In genomic region chr7:71991206-71991605, GRCm38 (mm10) we compare ENCODE assay signal across 22 mouse cellular contexts.
A peak's percentile ranks its signal among the peaks of the same experiment; 100 is the strongest.
DNase-seq lines count a peak whose midpoint lies in the region; ATAC-seq and TF ChIP-seq lines count a peak whose summit lies in the region.
"Had no signal": no experiment of that assay in that cellular context is flagged by ENCODE, and none has a peak within 500 bp of the region (broad histone marks: within the 10 kb centered on the region; RNA-seq: fewer than 3 reads in every experiment).

No protein-coding gene starts in this region.

- no peaks in the 10 kb centered on the region for H3K27me3 ChIP-seq in kidney, embryonic 16.5 days (ENCODE audit: insufficient read depth, low read length)
- H3K27me3 ChIP-seq in hindbrain, embryonic 14.5 days (ENCODE audit: control insufficient read depth, insufficient read depth, low read length), result no peaks in the 10 kb centered on the region
- H3K27me3 ChIP-seq: embryonic facial prominence, embryonic 13.5 days; forebrain, embryonic 12.5 days; heart, embryonic 15.5 days; hindbrain, embryonic 15.5 days had no signal

- WGBS in kidney, embryonic 16.5 days, result 74% methylated on average over 4 of the region's 4 CpGs
- 91% methylated on average over 4 of the region's 4 CpGs for WGBS in hindbrain, embryonic 14.5 days

- no peaks in the 10 kb centered on the region; the same call in 1 of the 2 replicates for H3K9me3 ChIP-seq in ES-E14 (ENCODE audit: control insufficient read depth, insufficient read depth, low read depth, low read length)
- no peaks in the 10 kb centered on the region for H3K9me3 ChIP-seq in kidney, embryonic 16.5 days (ENCODE audit: low read length)
- no peaks in the 10 kb centered on the region for H3K9me3 ChIP-seq in hindbrain, embryonic 14.5 days (ENCODE audit: control insufficient read depth, low read length)
- H3K9me3 ChIP-seq: embryonic facial prominence, embryonic 13.5 days; forebrain, embryonic 12.5 days; heart, embryonic 15.5 days; hindbrain, embryonic 10.5 days; hindbrain, embryonic 15.5 days had no signal

- H3K4me3 ChIP-seq in ES-E14 (ENCODE audit: insufficient read depth in 1 of 2, low read depth in 1 of 2, low read length in 2 of 2, poor library complexity in 1 of 2, severe bottlenecking in 1 of 2), result no peak overlapping the region
- no peak overlapping the region for H3K4me3 ChIP-seq in kidney, embryonic 16.5 days (ENCODE audit: low read length)
- no peak overlapping the region for H3K4me3 ChIP-seq in hindbrain, embryonic 14.5 days (replicated peaks; ENCODE audit: low read length)
- H3K4me3 ChIP-seq: embryonic facial prominence, embryonic 13.5 days; forebrain, embryonic 12.5 days; heart, adult 2 months; heart, embryonic 15.5 days; hindbrain, embryonic 10.5 days; hindbrain, embryonic 15.5 days had no signal

- peak overlapping the region; percentile 79; the same call in 1 of the 2 replicates for H3K27ac ChIP-seq in ES-E14 (ENCODE audit: insufficient read depth, low read depth, low read length, poor library complexity, severe bottlenecking)
- H3K27ac ChIP-seq in kidney, embryonic 16.5 days (ENCODE audit: low read length), result no peak overlapping the region
- H3K27ac ChIP-seq in hindbrain, embryonic 14.5 days, result no peak overlapping the region
- H3K27ac ChIP-seq: embryonic facial prominence, embryonic 13.5 days; forebrain, embryonic 12.5 days; heart, adult 2 months; heart, embryonic 15.5 days; hindbrain, embryonic 10.5 days; hindbrain, embryonic 15.5 days had no signal

- ATAC-seq in kidney, embryonic 16.5 days (ENCODE audit: low FRiP score, low TSS enrichment), result 0 out of 2 replicates have a peak, but pooled peaks have one; percentile 27
- ATAC-seq in hindbrain, embryonic 14.5 days (ENCODE audit: low FRiP score), result no peak
- no peak for ATAC-seq in frontal cortex, adult (ENCODE audit: low TSS enrichment)
- ATAC-seq: forebrain, embryonic 16.5 days had no signal

- no peak overlapping the region for H3K4me2 ChIP-seq in kidney, embryonic 16.5 days (replicated peaks; ENCODE audit: low read depth, low read length)
- no peak overlapping the region for H3K4me2 ChIP-seq in hindbrain, embryonic 14.5 days (replicated peaks)
- H3K4me2 ChIP-seq: embryonic facial prominence, embryonic 13.5 days; forebrain, embryonic 12.5 days; heart, embryonic 11.5 days; heart, embryonic 15.5 days; hindbrain, embryonic 15.5 days had no signal

- no peak overlapping the region for H3K9ac ChIP-seq in ES-E14 (ENCODE audit: insufficient read depth, low read depth, low read length, poor library complexity, severe bottlenecking)
- H3K9ac ChIP-seq in kidney, embryonic 16.5 days (replicated peaks; ENCODE audit: low read length), result no peak overlapping the region
- no peak overlapping the region for H3K9ac ChIP-seq in hindbrain, embryonic 14.5 days
- H3K9ac ChIP-seq: embryonic facial prominence, embryonic 13.5 days; forebrain, embryonic 12.5 days; heart, embryonic 15.5 days; hindbrain, embryonic 15.5 days had no signal

- DNase-seq in ES-E14 (ENCODE audit: low read depth, low spot score) (no peak), ZHBTc4 (ENCODE audit: low read depth, low spot score) (peak; percentile 5)
- peak; percentile 72 for DNase-seq in kidney, postnatal 36 days
- no peak for DNase-seq in left cerebral cortex, adult 18-20 months (ENCODE audit: low spot score in 2 of 2)
- DNase-seq in hindbrain, embryonic 14.5 days (ENCODE audit: low spot score), result no peak
- DNase-seq: adrenal gland, postnatal 10 days; cerebellum, adult 18-20 months; cerebellum, adult 9-11 months; cerebellum, postnatal 36 days; gastrocnemius, postnatal 14 days; heart, adult 2 months; heart, postnatal 14 days had no signal

- peaks cover 4 to 5% of the 10 kb centered on the region in 2 experiments; a peak in 2 of 4 replicates for H3K4me1 ChIP-seq in ES-E14 (ENCODE audit: control insufficient read depth in 2 of 2, insufficient read depth in 2 of 2, low read length in 2 of 2, poor library complexity in 1 of 2)
- no peaks in the 10 kb centered on the region for H3K4me1 ChIP-seq in kidney, embryonic 16.5 days (ENCODE audit: insufficient read depth, low read length)
- no peaks in the 10 kb centered on the region for H3K4me1 ChIP-seq in hindbrain, embryonic 14.5 days (replicated peaks; ENCODE audit: control insufficient read depth, insufficient read depth, low read length)
- H3K4me1 ChIP-seq: embryonic facial prominence, embryonic 13.5 days; forebrain, embryonic 12.5 days; heart, embryonic 15.5 days; hindbrain, embryonic 10.5 days; hindbrain, embryonic 15.5 days had no signal

- no peaks in the 10 kb centered on the region for H3K36me3 ChIP-seq in ES-E14 (ENCODE audit: control insufficient read depth, insufficient read depth, low read length, poor library complexity, severe bottlenecking)
- H3K36me3 ChIP-seq in kidney, embryonic 16.5 days (ENCODE audit: insufficient read depth, low read length), result no peaks in the 10 kb centered on the region
- H3K36me3 ChIP-seq in hindbrain, embryonic 14.5 days (replicated peaks; ENCODE audit: control insufficient read depth, insufficient read depth), result no peaks in the 10 kb centered on the region
- H3K36me3 ChIP-seq: embryonic facial prominence, embryonic 13.5 days; forebrain, embryonic 12.5 days; G1E; heart, embryonic 15.5 days; hindbrain, embryonic 10.5 days; hindbrain, embryonic 15.5 days had no signal

- in situ Hi-C loops in ES-E14 (cut with MboI; ENCODE audit: low sequenced_read_pairs in 2 of 2, unreplicated experiment in 2 of 2), result no loop called here

TF ChIP-seq in ES-E14, 5 proteins besides CTCF, POLR2A, EP300 and RAD21:
- no peak for TF ChIP-seq MAFK (IDR thresholded peaks at IDR 0.05; ENCODE audit: insufficient read depth, low read depth, low read length)
- TF ChIP-seq HCFC1 (IDR thresholded peaks at IDR 0.05; ENCODE audit: borderline replicate concordance, insufficient read depth, low read length), result no peak
- no peak for TF ChIP-seq CHD2 (IDR thresholded peaks at IDR 0.05; ENCODE audit: low read depth, low read length)
- no peak for TF ChIP-seq ZC3H11A (IDR thresholded peaks at IDR 0.05; ENCODE audit: borderline replicate concordance, low read depth, low read length)
- no peak for TF ChIP-seq ZNF384 (IDR thresholded peaks at IDR 0.05; ENCODE audit: low read depth, low read length)

Comparison
In these comparisons a context has a peak if more than half of its experiments do, and no peak if none do; other contexts are left out.
1. DNase-seq: peak in ZHBTc4 (single experiment) and kidney, postnatal 36 days (2 of 2); none in ES-E14 (single experiment), left cerebral cortex, adult 18-20 months (0 of 2) and hindbrain, embryonic 14.5 days (single experiment).